Mouse (Mus musculus): ENCODE data around the gene Ezh1. TPM values are rescaled to one million over a fixed set of nuclear protein-coding genes. Genes with fewer than 3 reads are reported as not detected.

The Ezh1 gene
- polyA plus RNA-seq, 1 experiment: 35.8 TPM

GRCm38 (mm10) chr11:101185441-101185840 lies 40.8 kb downstream of the Ezh1 start:
- Histone ChIP-seq H3K4me3 (replicated peaks; ENCODE audit: control insufficient read depth, low read depth, low read length) (no peak overlapping the region), H3K27ac (ENCODE audit: control insufficient read depth, insufficient read depth, low read depth, low read length, poor library complexity) (no peak overlapping the region), H3K4me1 (ENCODE audit: control insufficient read depth, insufficient read depth, low read length) (no peaks in the 10 kb centered on the region; the same call in 1 of the 2 replicates)
- 85% methylated on average over 4 of the region's 4 CpGs for WGBS
- TF ChIP-seq CTCF (IDR thresholded peaks at IDR 0.05; ENCODE audit: control insufficient read depth, insufficient read depth, low read length): no peak
- no peak for TF ChIP-seq POLR2A (IDR thresholded peaks at IDR 0.05; ENCODE audit: borderline replicate concordance, control insufficient read depth, low read depth, low read length)

- Histone ChIP-seq H3K4me1 (ENCODE audit: control insufficient read depth, insufficient read depth, low read length) (no peaks in the 10 kb centered on the region; the same call in 1 of the 2 replicates), H3K27ac (ENCODE audit: control insufficient read depth, insufficient read depth, low read depth, low read length, poor library complexity) (no peak overlapping the region), H3K4me3 (replicated peaks; ENCODE audit: control insufficient read depth, low read depth, low read length) (no peak overlapping the region)
- TF ChIP-seq CTCF (IDR thresholded peaks at IDR 0.05; ENCODE audit: control insufficient read depth, insufficient read depth, low read length): no peak
- no peak for TF ChIP-seq POLR2A (IDR thresholded peaks at IDR 0.05; ENCODE audit: borderline replicate concordance, control insufficient read depth, low read depth, low read length)
- WGBS: 87% methylated on average over 12 of the region's 12 CpGs
Observed at GRCm38 (mm10) chr11:101184984-101185383, 41.3 kb downstream of the Ezh1 start.

GRCm38 (mm10) chr11:101182771-101183517 lies 43.3 kb downstream of the Ezh1 start:
- H3K27ac ChIP-seq (ENCODE audit: control insufficient read depth, insufficient read depth, low read depth, low read length, poor library complexity): no peak overlapping the region
- H3K4me1 ChIP-seq (ENCODE audit: control insufficient read depth, insufficient read depth, low read length): no peaks in the 10 kb centered on the region; the same call in 1 of the 2 replicates
- TF ChIP-seq CTCF (IDR thresholded peaks at IDR 0.05; ENCODE audit: control insufficient read depth, insufficient read depth, low read length): no peak
- no peak for TF ChIP-seq POLR2A (IDR thresholded peaks at IDR 0.05; ENCODE audit: borderline replicate concordance, control insufficient read depth, low read depth, low read length)
- 79% methylated on average over 14 of the region's 14 CpGs for WGBS
- no peak overlapping the region for H3K4me3 ChIP-seq (replicated peaks; ENCODE audit: control insufficient read depth, low read depth, low read length)

- Histone ChIP-seq H3K27ac (ENCODE audit: control insufficient read depth, insufficient read depth, low read depth, low read length, poor library complexity) (no peak overlapping the region), H3K4me1 (ENCODE audit: control insufficient read depth, insufficient read depth, low read length) (no peaks in the 10 kb centered on the region; the same call in 1 of the 2 replicates), H3K4me3 (replicated peaks; ENCODE audit: control insufficient read depth, low read depth, low read length) (no peak overlapping the region)
- no peak for TF ChIP-seq POLR2A (IDR thresholded peaks at IDR 0.05; ENCODE audit: borderline replicate concordance, control insufficient read depth, low read depth, low read length)
- TF ChIP-seq CTCF (IDR thresholded peaks at IDR 0.05; ENCODE audit: control insufficient read depth, insufficient read depth, low read length): no peak
- 88% methylated on average over 11 of the region's 11 CpGs for WGBS
Observed at GRCm38 (mm10) chr11:101181961-101182360, 44.3 kb downstream of the Ezh1 start.

- WGBS: 42% methylated on average over 10 of the region's 10 CpGs
- TF ChIP-seq POLR2A (IDR thresholded peaks at IDR 0.05; ENCODE audit: borderline replicate concordance, control insufficient read depth, low read depth, low read length) (no peak), CTCF (IDR thresholded peaks at IDR 0.05; ENCODE audit: control insufficient read depth, insufficient read depth, low read length) (peak; percentile 68)
- Histone ChIP-seq H3K4me1 (ENCODE audit: control insufficient read depth, insufficient read depth, low read length) (no peaks in the 10 kb centered on the region; the same call in 1 of the 2 replicates), H3K27ac (ENCODE audit: control insufficient read depth, insufficient read depth, low read depth, low read length, poor library complexity) (no peak overlapping the region), H3K4me3 (replicated peaks; ENCODE audit: control insufficient read depth, low read depth, low read length) (no peak overlapping the region)
Observed at GRCm38 (mm10) chr11:101180846-101181740, 45.2 kb downstream of the Ezh1 start.

- no peak overlapping the region for H3K27ac ChIP-seq (ENCODE audit: control insufficient read depth, insufficient read depth, low read depth, low read length, poor library complexity)
- WGBS: 81% methylated on average over 17 of the region's 17 CpGs
- no peak overlapping the region for H3K4me3 ChIP-seq (replicated peaks; ENCODE audit: control insufficient read depth, low read depth, low read length)
- H3K4me1 ChIP-seq (ENCODE audit: control insufficient read depth, insufficient read depth, low read length): no peaks in the 10 kb centered on the region; the same call in 1 of the 2 replicates
- TF ChIP-seq CTCF (IDR thresholded peaks at IDR 0.05; ENCODE audit: control insufficient read depth, insufficient read depth, low read length): no peak
- no peak for TF ChIP-seq POLR2A (IDR thresholded peaks at IDR 0.05; ENCODE audit: borderline replicate concordance, control insufficient read depth, low read depth, low read length)
Observed at GRCm38 (mm10) chr11:101180261-101180660, 46.0 kb downstream of the Ezh1 start.

- Histone ChIP-seq H3K4me3 (replicated peaks; ENCODE audit: control insufficient read depth, low read depth, low read length) (no peak overlapping the region), H3K27ac (ENCODE audit: control insufficient read depth, insufficient read depth, low read depth, low read length, poor library complexity) (no peak overlapping the region), H3K4me1 (ENCODE audit: control insufficient read depth, insufficient read depth, low read length) (no peaks in the 10 kb centered on the region; the same call in 1 of the 2 replicates)
- no peak for TF ChIP-seq POLR2A (IDR thresholded peaks at IDR 0.05; ENCODE audit: borderline replicate concordance, control insufficient read depth, low read depth, low read length)
- TF ChIP-seq CTCF (IDR thresholded peaks at IDR 0.05; ENCODE audit: control insufficient read depth, insufficient read depth, low read length): no peak
- 75% methylated on average over 15 of the region's 15 CpGs for WGBS
Observed at GRCm38 (mm10) chr11:101179306-101179705, 47.0 kb downstream of the Ezh1 start.

All from bone marrow, adult 2 months (tissue).